Mouse (Mus musculus) c-Kit-positive CD71-negative TER-119-negative erythroid progenitor cells, embryonic 14.5 days (primary cell): Measurements from ENCODE around the gene Vmn1r62.
"Not testable (repeated sequence)": the region's sequence is repeated elsewhere in the genome, so short reads cannot be mapped to it uniquely, and the experiment has no call there.

Source experiments
- DNase-seq: peaks from one replicate; pipeline ENCODE4 v3.0.0-alpha.2; 2013; ENCODE audit warnings: low read depth

Vmn1r62 gene

GRCm38 (mm10) chr7:5673331-5673730, at the start of gene Vmn1r62:
Gene Vmn1r62, plus strand, starts transcription at chr7:5673631.
- DNase-seq = not testable (repeated sequence)
